Mouse (Mus musculus): ENCODE data around the gene Cmtm1.
"Not testable (repeated sequence)": the region's sequence is repeated elsewhere in the genome, so short reads cannot be mapped to it uniquely, and the experiment has no call there.

DNA sequence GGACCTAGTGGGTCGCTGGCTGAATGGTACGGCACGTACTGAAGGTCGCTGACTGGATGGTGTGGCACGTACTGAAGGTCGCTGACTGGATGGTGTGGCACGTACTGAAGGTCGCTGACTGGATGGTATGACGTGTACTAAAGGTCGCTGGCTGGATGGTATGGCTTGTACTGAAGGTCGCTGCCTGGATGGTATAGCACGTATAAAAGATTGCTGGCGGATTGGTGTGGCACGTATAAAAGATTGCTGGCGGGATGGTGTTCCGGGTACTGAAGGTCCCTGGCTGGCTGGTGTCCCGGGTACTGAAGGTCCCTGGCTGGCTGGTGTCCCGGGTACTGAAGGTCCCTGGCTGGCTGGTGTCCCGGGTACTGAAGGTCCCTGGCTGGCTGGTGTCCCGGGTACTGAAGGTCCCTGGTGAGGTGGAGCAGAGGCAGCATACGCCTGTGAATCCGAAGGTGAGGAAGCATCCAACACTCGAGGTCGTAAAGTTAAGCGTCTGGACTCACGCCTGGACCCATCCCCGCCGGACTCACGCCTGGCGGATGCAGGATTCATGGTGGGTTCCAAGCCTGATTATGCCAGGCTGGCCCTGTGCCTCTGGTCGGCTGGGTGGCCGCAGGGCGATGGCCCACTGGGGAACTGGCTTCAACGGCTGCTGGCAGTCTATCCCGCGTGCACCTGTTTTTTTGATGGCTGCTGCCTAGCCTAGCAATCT is at the start of gene Cmtm1, which contains the start of gene Gm45711:
- not testable (repeated sequence) for TF ChIP-seq CTCF (IDR thresholded peaks at IDR 0.05 in 2 of 3, conservative IDR thresholded peaks at IDR 0.05 in 1 of 3; ENCODE audit: control insufficient read depth in 1 of 3, insufficient read depth in 1 of 3, low read depth in 2 of 3, low read length in 3 of 3, poor library complexity in 1 of 3, severe bottlenecking in 1 of 3); GATA1 (IDR thresholded peaks at IDR 0.05; ENCODE audit: low read depth, low read length); POLR2A (IDR thresholded peaks at IDR 0.05; ENCODE audit: control insufficient read depth in 1 of 2, insufficient read depth in 1 of 2, low read depth in 1 of 2, low read length in 2 of 2, poor library complexity in 1 of 2); MYC (IDR thresholded peaks at IDR 0.05; ENCODE audit: low read depth, low read length); MEF2A (IDR thresholded peaks at IDR 0.05; ENCODE audit: extremely low read depth, insufficient replicate concordance, low read depth, low read length, poor library complexity, severe bottlenecking); POLR2AphosphoS2 (IDR thresholded peaks at IDR 0.05; ENCODE audit: low read length); ZC3H11A (IDR thresholded peaks at IDR 0.05; ENCODE audit: low read depth, low read length); TAL1 (IDR thresholded peaks at IDR 0.05; ENCODE audit: low read length); MXI1 (IDR thresholded peaks at IDR 0.05; ENCODE audit: low read depth, low read length); SIN3A (IDR thresholded peaks at IDR 0.05; ENCODE audit: low read length); CHD2 (IDR thresholded peaks at IDR 0.05; ENCODE audit: low read length); MAX (IDR thresholded peaks at IDR 0.05; ENCODE audit: low read length); NELFE (IDR thresholded peaks at IDR 0.05; ENCODE audit: low read depth, low read length)

All from MEL (cell line).